Mouse (Mus musculus): ENCODE data around the gene Rbm8a. TPM values are rescaled to one million over a fixed set of nuclear protein-coding genes. Genes with fewer than 3 reads are reported as not detected.
"Not testable (repeated sequence)": the region's sequence is repeated elsewhere in the genome, so short reads cannot be mapped to it uniquely, and the experiment has no call there.

The Rbm8a gene
- total RNA-seq, 2 experiments from 2014 or later, result 40.1 to 41.5 TPM

DNA sequence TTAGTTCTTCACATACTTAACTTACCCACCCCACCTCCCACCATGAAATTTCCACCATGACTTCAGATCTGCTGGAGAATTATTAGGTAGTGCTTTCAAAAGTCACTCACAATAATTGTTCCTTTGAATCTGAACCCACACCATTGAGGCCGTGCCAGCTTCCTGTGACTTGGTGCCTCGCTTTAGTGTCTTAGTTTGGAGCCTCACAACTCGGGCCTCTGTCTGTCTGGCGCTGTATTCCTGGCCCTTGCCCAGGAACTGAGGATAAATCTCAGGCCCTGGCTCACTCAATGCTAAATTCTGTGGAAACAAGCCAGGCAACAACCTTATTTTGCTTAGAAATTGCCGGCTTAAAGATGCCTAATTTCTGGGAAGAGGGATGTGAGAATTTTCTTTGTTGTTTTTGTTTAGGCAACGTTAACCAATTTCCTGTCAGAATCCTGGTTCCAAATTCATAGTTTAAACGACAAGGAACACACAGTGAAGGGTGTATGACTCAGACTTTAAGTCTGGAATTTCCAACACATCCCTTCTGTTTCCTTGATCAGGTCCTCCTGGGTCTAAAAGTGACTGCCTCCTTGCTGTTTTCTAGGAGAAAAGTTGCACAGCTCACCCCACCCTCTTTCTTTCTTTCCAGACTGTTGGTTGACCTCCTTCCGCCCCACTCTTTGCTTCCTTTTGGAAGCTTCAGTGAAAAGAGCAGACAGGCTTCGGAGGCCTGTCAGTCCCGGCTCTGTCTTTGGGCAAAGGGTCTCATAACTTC, 27.6 kb upstream of the Rbm8a start:
- DNase-seq (ENCODE audit: low spot score in 2 of 2), result no peak
- intact Hi-C loops (cut with DNase I), result loop anchor here (2.0 kb wide), 1 partner anchor 29 kb away; no protein-coding TSS in a partner anchor

DNA sequence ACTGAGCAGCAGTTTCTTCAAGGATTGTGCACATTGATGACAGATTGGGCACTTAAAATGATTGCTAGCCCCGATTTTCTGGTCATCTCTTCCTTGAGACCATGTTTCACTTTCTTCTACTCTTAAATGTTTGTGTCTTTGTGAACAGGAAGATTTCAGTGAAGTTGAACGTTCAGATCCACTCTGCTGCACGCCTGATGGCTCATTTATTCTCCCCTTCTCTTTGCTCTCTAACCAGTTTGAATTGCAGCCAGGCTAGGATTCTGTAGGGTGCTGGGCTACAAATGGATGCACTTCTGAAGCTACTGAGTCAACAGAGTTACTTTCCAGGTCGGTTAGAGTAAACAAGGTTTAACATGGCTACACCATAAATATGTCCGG, 27.0 kb upstream of the Rbm8a start:
- no peak for DNase-seq (ENCODE audit: low spot score in 2 of 2)
- intact Hi-C loops (cut with DNase I), result no loop called here

DNA sequence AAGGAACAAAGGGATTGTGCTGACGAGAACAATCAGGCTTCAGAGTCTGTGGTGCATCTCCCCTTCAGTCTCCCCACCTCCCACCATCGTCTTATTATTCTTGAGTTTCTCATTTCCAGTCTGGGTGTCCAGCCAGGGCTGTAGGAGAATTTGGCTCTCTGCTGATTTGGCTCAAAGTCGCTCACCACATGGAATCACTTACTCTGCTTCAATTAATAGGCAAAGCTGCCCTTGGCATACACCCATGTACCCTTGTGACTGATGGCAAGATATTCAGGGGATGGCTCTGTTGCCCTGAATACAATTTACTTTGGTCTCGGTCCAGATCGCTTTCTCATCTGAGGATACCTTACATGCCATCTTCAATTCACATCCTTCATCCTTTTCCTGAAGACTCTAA, 26.4 kb upstream of the Rbm8a start:
- intact Hi-C loops (cut with DNase I), result no loop called here
- DNase-seq (ENCODE audit: low spot score in 2 of 2), result no peak

DNA sequence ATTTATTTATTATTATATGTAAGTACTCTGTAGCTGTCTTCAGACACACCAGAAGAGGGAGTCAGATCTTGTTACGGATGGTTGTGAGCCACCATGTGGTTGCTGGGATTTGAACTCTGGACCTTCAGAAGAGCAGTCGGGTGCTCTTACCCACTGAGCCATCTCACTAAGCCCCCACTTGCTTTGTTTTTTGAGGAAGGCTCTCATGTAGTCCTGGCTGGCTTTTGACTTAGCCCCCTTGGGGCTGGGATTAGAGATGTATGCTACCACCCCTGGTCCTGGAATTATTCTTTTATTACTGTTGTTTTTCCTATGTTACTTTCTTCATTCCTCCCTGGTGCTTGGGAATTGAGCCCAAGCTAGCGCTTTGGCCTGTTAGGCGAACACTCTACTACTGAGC, 23.7 kb upstream of the Rbm8a start:
- DNase-seq (ENCODE audit: low spot score in 2 of 2); intact Hi-C loops (cut with DNase I): not testable (repeated sequence)

DNA sequence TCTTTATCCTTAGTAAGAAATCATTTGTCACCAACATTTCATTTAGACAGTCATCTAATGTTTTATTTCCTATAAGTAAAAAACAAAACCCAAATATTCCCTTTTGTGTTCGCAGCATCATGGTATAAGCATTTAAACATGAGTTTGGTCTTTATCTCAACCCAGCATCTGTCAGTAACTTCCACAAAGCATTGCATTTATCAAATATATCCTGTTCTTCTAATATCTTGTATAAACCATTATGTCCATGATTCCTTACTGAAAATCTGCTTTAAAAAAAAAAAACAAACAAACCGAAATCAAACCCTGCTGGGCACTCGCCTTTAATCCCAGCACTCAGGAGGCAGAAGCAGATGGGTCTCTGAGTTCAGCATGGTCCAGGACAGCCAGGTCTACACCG, 23.1 kb upstream of the Rbm8a start:
- no peak for DNase-seq (ENCODE audit: low spot score in 2 of 2)
- intact Hi-C loops (cut with DNase I), result no loop called here

DNA sequence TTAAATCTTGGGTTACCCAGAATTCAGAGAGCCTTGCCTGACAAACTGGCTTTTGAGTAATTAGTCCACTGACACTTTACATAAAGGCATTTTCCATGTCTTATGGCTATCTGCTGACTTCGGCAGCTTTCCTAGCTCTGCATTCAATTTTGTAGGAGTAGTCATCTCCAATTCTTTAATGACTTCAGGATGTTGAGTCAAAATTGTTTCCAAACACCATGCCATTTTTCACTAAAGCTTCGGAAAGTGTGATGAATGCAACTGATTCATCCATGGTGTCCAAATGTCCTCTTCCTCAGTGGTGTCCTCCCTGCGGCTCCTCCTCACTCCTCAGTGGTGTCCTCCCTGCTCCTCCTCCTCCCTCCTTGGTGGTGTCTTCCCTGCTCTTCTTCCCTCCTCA, 11.8 kb upstream of the Rbm8a start:
- intact Hi-C loops (cut with DNase I), result no loop called here
- DNase-seq (ENCODE audit: low spot score in 2 of 2), result no peak

DNA sequence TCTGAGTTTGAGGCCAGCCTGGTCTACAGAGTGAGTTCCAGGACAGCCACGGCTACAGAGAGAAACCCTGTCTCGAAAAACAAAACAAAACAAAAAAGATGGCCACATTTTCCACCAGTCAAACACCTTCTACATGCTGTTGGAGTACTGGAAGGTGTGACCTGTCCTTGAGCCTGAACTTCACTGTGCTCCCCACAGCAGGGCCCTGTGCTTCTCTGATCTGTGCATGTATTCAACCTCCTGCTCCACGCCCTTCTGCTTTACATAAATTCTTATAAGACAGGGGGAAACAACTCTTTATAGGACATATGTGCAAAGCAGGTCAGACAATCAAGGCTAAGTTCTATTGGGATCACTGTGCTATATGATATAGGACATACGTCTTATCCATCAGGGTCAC, 6.5 kb upstream of the Rbm8a start:
- intact Hi-C loops (cut with DNase I), result no loop called here
- DNase-seq (ENCODE audit: low spot score in 2 of 2), result no peak

DNA sequence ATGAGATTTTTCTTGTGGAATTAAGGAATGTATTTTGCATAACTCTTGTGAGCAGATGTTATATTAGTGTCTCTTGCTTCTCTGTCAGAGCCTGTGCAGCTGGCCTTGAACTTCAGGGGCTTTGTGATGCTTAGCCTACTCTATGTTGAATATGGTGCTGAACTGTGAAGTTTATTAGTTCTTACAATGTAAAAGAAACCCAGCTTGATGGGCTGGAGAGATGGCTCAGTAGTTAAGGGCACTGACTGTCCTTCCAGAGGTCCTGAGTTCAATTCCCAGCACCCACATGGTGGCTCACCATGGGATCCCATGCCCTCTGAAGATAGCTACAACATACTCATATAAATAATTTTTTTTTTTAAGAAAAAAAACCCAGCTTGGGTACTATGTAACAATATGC, 2.3 kb downstream of the Rbm8a start:
- intact Hi-C loops (cut with DNase I), result no loop called here
- DNase-seq (ENCODE audit: low spot score in 2 of 2), result no peak

DNA sequence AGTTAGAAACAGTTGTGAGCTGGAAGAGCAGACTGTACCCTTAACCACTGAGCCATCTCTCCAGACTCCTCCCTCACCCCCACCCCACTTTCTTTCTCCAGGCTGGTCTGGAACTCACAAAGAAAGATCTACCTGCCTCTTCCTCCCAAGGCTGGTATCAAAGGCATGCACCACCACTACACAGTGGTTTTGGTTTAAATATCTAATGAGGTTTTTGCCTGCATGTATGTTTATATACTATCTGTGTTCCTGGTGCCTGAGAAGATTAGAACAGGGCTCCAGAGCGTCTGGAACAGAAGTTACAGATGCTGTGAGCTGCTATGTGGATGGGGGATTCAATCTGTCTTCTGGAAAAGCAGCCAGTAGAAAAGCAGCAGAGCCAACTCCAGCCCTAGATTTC, 4.3 kb downstream of the Rbm8a start:
- intact Hi-C loops (cut with DNase I), result no loop called here
- DNase-seq (ENCODE audit: low spot score in 2 of 2), result no peak

DNA sequence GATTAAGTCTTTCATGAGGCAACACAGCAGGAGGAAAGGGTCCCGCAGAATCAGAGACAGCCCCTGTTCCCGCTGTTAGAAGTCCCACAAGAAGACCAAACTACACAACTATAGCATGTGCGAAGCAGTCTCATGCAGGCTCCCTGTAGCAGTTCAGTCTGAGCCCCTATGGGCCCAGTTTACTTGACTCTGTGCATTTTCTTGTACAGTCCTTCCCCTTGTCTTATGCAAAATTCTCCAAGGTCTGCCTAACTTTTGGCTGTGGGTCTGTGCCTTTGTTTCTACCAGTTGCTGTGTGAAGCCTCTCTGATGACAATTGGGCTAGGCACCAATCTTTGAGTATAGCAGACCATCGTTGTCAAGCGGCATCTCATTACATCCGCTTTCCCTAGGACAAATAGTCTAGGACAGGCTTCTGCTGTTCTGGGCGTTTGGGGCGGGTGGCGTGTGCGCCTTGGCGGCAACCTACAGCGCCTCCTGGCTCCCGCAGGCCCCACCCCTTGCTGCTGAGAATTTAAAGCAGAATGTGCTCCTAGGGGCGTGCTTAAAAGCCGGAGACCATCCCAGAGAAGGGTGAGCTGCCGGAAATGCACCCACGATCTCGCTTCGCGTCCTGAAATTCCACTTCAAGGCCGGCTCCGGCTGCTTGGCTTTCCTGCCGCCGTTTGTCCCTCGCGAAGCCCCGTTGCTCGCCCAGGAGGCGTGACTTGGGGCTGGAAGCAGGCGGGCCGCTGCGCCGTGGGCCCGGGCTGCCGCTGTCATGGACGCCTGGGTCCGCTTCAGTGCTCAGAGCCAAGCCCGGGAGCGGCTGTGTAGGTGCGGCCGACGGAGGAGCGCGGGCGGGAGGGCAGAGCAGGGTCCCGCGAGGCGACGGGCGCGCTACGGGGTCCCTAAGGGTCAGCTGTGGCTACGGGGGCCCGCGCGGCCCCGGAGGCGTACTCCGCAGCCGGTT, 5.5 kb downstream of the Rbm8a start, which contains the start of the genes Pex11b and Gm42957:
Gene Pex11b, plus strand, starts transcription at position 449 of the 952 bp plus-strand sequence.
Gene Gm42957, plus strand, starts transcription at position 547 of the 952 bp plus-strand sequence.
- intact Hi-C loops (cut with DNase I), result loop anchor here (5.0 kb wide), 1 partner anchor 88 kb away; no protein-coding TSS in a partner anchor
- DNase-seq (ENCODE audit: low spot score in 2 of 2), result peak; percentile 72 to 89

DNA sequence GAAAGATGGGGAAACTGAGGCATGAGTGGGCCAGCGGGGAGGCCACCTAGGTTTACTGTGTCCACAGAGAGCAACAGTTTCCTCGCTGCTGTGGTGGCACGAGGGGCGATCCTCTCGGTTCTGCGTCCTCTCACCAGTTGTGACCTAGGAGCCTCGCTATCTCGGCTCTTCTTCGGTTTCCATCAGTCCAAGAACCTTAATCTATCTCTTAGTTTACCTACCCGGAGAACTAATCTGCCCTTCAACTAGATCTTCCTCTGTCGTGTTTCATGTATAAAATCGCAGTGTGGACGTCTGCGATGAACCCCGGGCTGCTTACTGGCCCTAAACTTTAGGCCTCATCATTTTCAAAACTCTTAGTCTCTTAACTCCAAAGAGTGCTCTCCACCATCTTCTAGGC, 6.2 kb downstream of the Rbm8a start:
- intact Hi-C loops (cut with DNase I), result loop anchor here (5.0 kb wide), 1 partner anchor 89 kb away; no protein-coding TSS in a partner anchor
- DNase-seq (ENCODE audit: low spot score in 2 of 2), result no peak

DNA sequence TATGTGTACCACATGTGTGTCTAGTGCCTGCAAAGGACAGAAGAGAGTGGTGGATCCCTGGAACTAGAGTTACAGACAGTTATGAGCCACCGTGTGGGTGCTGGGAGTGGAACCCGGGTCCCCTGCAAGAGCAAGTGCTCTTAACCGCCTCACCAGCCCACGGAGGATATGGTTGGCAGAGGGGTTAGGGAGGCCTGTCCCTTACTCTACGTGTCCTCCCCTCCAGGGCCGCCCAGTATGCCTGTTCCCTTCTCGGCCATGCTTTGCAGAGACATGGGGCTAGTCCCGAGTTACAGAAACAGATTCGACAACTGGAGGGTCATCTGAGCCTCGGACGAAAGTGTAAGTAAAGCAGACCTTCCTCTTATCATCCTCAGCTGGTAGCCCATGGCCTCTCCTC, 6.7 kb downstream of the Rbm8a start:
- no peak for DNase-seq (ENCODE audit: low spot score in 2 of 2)
- intact Hi-C loops (cut with DNase I), result loop anchor here (5.0 kb wide), 1 partner anchor 89 kb away; no protein-coding TSS in a partner anchor

DNA sequence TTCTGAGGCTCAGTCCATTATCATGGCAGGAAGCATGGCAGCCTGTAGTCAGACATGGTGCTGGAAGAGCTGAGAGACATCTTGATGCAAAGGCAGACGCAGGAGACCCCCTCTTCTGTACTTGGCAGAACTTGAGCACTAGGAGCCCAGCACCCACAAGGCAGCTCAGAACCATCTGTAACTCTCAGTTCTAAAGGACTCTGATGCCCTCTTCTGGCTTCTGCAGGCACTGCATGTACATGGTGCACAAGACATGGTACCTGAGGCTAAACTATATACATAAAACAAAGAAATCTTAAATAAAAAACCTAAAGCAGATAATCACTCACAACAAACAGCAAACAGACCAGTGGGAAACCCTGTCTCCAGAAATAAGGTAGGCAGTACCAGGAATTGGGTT, 9.5 kb downstream of the Rbm8a start:
- intact Hi-C loops (cut with DNase I), result loop anchor here (5.0 kb wide), 1 partner anchor 92 kb away; no protein-coding TSS in a partner anchor
- DNase-seq (ENCODE audit: low spot score in 2 of 2), result peak; percentile 59 to 66

DNA sequence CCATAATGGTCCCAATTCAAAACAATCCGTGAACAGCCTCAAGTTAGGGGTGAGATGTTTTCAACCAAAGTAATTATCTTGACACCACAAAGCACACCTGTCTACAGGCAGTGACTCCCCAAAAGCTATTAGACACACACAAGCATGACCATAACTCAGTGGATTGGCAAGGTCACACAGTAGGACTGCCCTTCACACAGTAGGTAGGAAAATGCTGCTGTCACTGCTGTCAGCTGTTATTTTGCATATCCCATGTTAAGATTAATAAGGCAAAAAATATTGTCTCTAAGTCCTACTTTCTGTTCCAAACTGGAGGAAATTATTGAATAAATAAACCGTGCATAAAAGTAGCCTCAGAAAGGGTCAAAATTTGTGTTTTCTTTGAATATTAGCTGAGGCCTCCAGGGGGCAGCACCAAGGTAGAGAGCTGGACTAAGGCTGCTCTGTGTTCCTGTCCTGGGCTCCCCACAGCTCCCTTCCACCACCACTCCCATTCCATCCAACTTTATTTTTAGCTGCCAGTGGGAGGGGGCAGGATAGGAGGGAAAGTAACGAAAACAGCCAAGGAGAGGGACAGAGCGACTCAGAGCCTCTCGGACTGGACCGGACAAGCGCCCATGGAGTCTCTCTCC, 15.4 kb downstream of the Rbm8a start, which contains the start of gene Itga10:
Gene Itga10, plus strand, starts transcription at position 567 of the 632 bp plus-strand sequence.
- peak in 1 of 2 experiments; percentile 22 for DNase-seq (ENCODE audit: low spot score in 2 of 2)
- intact Hi-C loops (cut with DNase I), result no loop called here

DNA sequence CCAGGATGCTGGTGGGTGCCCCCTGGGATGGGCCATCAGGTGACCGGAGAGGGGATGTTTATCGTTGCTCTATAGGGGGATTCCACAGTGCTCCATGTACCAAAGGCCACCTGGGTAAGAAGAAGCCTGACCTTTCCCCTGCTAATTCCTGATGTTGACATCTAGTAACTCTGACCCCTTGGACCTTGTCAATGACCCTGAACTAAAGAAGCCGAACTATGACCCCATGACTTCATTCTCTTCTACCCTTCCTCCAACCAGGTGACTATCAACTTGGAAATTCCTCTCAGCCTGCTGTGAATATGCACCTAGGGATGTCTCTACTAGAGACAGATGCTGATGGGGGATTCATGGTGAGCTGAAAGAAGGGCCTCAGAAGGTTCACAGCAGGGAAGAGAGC, 17.6 kb downstream of the Rbm8a start:
- no peak for DNase-seq (ENCODE audit: low spot score in 2 of 2)
- intact Hi-C loops (cut with DNase I), result no loop called here

DNA sequence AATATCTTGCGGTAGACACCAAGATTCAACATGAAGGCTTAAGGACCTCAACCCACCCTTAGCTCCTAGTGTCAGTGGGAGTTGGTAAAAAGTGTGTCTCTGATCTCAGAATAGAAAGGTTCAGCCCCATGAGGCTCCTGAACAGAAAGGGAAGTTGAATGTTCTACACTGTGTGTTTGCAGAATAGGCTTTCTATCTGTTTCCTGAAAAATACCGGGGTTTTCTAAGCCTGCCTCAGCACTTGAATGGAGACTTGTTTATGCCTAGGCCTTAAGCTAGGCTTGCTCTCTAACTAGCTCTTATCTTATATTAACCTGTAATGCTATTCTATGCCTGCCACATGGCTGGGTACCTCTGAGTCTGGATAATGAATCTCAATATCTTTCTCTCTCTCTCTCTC, 31.2 kb downstream of the Rbm8a start:
- intact Hi-C loops (cut with DNase I), result no loop called here
- no peak for DNase-seq (ENCODE audit: low spot score in 2 of 2)

DNA sequence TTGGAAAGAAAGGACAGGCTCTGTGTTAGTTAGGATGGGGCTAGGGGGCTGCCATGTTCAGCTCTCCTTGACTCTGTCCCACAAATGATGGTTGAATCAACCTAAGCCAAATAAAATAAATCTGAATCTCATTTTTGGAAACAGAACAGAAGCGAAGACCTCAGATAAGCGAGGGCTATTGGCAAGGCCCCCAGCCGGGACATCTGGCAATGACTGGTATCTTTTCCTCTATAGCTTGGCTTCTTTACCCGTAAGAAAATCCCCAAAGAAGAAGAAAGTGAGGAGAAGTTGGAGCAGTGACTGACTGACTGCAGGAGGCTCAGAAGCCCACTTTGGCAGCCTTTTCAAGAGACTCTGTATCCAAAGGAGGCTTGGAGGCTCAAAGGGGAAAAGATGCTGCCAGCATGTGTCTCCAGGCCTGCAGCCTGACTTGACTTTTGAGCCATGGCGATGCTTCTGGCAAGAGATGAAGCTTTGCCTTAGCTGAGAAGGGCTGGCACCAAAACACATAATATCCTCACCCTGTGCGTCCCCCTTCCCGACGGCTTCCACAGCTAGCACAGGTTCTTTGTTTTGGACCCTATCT, 33.1 kb downstream of the Rbm8a start:
- intact Hi-C loops (cut with DNase I), result no loop called here
- DNase-seq (ENCODE audit: low spot score in 2 of 2), result no peak

DNA sequence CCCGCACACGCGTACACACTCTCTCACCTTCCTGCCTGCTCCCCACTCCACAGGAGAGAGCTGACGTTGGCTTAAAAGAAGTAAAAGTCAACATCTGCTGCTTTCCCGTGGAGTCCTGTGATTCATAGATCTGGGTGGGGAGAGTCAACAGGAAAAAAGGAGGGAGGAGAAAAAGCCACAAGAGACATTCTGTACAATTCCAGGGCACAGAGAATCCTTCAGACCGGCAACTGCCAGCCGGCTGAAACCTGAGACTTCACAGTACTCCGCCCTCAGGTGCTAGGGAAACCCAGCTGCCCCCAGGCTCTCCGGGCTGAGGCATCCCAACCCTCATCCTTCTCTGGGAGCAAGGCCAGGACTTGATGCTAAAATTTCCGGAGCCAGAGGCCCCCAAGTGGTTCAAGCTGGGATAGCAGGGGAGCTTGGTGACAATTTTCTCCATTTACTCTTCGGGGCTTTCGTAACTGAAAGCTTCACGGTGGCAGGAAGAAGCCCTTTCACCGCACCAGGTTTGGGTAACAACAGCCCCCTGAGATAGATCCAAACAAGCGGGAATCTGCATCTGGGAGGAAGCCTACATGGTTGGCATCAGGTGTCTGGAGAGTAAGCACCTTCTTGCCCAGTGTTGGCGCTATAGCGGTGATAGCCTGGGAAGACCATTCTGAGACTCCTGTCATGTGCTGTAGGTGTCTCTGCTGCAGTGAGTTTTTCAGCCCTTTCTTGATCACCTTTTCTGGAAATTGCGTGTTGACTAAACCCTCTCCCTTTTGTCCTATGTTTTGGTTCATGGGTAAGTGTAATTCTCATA, 33.9 kb downstream of the Rbm8a start:
- peak; percentile 89 to 92 for DNase-seq (ENCODE audit: low spot score in 2 of 2)
- intact Hi-C loops (cut with DNase I), result no loop called here
